Mouse (Mus musculus): ENCODE measurements around the gene Ptrh1.

Ptrh1 gene

DNA sequence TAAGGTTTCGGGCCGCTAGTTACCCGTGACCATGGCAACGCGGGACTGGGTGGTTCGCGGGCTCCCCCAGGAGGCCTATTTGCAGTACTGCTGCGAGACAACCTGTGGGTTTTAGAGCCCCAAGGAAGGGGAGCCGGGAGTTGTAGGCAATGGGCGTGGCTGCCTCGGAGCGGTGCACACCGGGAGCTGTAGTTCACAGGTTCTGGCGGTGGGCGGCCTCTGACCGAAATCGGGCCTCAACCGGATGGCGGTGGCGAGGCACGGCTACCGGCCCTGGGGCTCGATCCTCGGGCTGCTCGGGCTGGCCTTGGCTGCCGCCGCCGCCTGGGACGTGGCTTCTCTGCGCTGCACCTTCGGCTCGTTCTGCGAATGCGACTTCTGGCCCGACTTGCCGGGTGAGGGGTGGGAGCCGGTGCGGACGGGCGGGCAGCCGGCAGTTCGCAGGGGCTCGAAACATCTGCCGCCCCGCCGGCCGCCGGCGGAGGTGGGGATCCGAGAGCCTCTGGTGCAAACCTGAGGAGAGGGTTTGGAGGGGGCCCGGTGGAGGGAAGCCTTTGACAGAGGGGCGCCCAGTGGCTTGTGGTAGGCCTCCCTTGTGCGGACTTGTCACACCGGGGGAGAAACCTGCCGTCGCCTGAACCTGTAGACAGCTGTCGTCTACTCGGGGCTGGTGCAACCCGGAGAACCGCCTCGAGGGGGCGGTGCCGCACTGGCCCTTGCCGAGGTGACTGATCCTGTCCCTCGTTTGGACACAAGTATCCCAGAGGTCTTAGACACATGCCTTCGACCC is 18.3 kb upstream of the Ptrh1 start, which contains the start of gene Tor2a:
Gene Tor2a (plus strand): TSS at position 179 of the 790 bp plus-strand sequence.
- peak; percentile 97 for DNase-seq (ENCODE audit: low spot score)

DNA sequence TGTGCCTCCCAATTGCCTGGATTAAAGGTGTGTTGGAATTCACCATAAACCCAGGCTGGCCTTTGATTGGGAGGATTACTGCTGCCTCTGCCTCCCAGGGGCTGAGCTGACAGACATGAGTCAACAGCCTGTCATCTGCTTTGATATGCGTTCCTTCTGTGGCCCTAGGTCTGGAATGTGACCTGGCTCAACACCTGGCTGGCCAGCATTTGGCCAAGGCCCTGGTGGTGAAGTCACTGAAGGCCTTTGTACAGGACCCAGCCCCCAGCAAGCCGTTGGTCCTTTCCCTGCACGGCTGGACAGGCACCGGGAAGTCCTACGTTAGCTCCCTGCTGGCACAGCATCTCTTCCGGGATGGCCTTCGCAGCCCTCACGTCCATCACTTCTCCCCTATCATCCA is 17.1 kb upstream of the Ptrh1 start:
- DNase-seq (ENCODE audit: low spot score): no peak

DNA sequence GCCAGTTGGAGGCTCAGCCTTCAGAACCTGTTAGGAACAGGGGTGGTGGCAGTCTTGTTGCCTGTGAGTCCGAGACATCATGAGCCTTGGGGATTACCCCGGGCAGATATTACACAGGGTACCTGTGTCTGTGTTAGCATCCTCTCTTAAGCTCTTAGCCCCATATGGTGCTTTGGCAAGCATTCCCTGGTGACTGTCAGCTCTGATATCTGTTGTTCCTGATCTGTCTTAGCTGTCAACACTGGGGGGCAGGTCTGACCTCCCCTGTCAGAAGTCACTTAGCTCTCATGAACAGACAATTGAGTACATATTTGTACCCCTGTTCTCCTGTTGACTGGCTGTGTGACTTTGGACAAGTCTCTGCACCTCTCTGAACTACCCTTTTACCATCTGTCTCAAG is 16.6 kb upstream of the Ptrh1 start:
- no peak for DNase-seq (ENCODE audit: low spot score)

DNA sequence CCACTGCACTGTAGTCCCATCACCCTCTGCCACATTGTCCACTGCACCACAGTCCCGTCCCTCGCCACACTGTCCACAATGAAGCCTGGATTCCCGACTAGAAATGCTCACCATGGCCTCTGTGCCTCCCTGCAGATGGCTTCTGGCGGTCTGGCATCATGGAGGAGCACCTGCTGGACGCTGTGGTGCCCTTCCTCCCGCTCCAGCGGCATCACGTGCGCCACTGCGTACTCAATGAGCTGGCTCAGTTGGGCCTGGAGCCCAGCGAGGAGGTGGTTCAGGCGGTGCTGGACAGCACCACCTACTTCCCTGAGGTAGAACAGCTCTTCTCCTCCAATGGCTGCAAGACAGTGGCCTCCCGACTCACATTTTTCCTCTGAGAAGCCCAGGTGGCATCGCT is 14.2 kb upstream of the Ptrh1 start:
- DNase-seq (ENCODE audit: low spot score): no peak

DNA sequence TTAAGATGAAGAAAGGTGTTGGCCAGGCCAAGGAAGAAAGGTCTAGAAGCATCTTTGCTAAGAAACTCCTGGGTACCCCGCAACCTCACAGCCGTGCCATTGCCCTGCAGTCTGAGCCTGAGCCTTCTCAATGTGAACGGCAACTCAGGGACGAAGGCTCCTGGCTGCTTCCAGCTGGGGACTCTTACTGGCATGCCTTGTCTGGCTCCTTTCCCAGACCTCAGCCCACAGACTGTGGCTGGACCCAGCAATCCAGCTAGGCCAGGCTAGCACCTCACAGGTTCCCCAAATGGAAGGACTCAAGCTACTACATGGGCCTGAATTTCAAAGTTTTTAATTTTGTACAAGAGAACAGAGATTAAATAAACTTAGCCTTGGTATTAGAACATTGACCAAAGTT is 13.7 kb upstream of the Ptrh1 start:
- DNase-seq (ENCODE audit: low spot score): no peak

DNA sequence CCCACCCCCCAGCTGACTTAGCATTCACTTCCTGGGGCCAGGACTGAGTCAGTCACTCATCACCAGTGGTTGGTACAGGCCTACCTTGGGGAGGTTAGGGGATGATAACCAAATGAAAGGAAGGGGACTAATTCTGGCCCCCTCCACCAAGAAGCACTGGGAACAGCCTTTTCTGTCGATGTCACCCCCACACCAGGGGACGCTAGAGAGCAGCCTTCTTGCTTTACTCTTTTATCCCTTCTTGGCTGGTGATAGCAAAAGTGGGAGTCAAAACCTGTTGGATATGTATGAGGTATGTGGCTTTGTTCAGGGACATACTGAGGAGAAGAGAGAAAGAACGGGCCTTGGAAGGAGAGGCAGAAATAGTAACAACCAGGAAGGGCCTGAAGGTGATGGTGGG is 12.2 kb upstream of the Ptrh1 start:
- DNase-seq (ENCODE audit: low spot score): no peak

DNA sequence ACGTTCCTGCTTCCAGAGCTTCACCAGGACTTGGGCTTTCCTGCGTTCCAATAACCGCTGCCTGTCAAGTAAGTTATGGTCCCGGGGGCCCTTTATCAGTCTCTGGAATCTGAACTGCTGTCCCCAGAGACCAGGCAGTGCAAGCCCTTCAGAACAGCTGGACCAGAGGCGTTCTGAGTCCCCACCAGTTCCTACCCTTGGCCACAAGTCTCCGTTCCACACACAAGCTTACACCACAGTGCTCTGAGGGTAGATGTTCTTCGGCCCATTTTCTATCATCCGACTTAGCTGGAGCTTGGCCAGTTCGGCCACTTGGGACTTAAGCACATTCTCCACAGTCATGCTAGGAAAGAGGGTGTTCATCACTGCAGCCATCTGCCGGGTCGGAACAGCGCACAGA is 8.3 kb upstream of the Ptrh1 start:
- DNase-seq (ENCODE audit: low spot score): no peak

DNA sequence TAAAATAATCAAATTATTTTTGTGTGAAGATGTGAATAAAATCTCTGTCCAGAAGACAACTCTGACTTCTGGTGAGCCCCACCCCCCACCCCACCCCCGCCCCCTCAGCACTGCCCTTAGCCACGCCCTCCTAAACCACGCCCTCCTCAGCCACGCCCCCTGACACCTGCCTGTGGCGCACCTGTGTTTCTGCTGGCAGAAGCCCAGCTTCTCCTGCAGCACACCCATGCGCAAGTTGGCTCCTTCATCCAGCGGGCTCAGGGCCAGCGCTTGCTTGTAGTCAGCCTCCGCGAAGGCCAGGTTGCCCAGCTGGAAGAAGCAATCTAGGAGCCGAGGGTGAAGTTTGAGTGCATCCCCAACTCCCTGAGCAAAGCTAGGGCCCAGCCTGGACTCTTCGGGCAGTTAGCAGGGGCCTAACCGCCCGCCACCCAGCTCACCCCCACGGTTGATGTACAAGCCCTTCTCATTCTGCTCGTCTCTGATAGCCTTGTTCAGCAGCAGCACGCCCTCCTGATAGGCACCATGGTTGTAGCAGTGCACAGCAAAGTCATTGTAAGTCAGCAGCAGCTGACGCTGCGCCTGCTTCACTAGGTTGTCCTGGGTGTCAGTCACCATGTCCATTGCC is 6.8 kb upstream of the Ptrh1 start:
- DNase-seq (ENCODE audit: low spot score): peak; percentile 52

DNA sequence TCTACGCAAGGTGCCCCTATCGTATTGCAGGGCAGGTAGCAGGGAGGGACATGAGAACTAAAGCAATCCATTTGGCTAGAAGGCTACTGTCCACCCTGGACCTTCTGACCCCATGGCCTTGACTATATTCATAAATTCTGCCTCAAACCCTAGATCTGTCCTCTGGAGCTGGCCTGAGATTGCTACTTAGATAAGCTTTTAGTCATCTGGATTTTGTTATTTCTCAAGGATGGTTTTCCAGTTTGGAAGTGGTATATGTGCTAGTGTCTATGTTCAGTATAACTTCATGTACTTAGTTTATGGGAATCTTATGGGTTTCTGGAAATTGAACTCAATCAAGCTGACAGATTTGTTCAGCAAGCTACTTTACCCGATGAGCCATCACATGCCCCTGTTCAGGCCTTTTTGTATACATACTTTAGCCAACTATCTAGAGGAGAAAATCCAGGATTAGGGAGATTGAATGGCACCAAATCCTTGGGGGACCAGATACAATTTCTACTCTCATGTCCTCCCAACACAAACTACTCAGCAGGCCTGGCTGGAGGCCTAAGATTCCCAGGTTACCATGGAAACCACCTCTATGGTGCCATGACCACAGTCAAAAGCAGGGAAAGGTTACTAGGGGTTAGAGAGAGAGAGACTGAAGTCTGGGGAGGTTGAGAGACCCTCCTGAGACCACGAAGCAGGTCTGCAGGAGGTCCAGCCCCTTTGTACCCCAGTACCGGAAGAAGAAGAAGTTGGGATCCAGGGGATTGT is 6.1 kb upstream of the Ptrh1 start:
- DNase-seq (ENCODE audit: low spot score): no peak

DNA sequence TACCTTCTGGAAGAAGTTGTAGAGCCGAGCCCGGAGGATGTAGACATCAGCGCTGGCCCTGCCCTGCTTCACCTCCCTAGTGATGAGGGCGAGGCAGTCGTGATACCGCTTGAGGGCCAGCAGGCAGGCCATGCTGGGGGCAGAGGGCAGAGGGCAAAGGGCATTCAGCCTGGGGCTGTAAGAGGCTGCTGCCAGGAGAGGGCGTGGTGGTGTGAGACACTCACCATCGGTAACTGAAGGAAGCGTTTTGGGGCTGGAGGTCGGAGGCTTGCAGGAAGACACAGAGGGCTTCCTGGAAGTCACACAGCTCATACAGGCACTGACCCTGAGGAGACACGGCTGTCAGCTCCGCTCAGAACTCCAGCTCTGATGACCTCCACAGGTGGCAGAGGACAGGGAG is 3.7 kb upstream of the Ptrh1 start:
- no peak for DNase-seq (ENCODE audit: low spot score)

DNA sequence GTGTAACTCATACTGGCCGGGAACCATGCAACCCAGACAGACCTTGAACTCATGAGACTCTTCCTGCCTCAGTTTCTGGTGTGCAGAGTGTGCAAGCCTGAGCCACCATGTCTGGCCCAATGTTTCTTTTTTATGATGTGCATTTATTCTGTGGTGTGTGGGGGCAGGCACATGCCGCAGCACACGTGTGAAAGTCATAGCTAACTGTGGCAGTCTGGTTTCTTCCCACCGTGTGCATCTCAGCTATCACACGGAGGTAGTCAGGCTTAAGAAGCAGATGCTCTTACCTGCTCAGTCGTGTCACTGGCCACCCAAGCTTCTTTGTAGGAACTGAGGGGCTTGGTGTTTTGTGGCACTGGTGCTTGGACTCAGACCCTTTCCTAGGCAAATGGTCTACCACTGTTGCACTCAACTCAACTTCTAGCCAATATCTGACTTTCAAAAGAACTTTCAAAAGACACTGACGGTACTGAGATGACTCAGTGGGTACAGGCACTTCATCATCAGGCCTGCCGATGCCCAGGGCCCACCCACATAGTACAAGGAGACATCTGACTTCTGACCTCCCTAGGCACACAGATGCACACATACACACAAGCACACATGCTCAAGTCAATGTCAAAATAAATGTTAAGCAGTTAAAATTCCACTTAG is 2.8 kb upstream of the Ptrh1 start:
- DNase-seq (ENCODE audit: low spot score): no peak

DNA sequence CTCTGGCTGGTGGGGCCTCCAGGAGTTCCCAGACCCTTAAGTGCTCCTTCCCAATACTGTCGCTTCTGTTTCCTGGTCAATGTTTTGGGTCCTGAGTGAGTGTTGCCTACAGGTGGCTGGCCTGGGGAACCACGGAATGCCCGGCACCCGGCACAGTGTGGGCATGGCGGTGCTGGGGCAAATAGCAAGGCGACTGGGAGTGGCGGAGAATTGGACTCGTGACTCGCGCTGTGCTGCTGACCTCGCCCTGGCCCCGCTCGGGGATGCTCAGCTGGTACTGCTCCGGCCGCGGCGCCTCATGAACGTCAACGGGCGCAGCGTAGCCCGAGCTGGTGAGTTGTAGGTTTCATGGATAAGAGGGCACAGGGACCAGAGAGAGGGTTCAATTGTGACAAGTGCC is 606 bp downstream of the Ptrh1 start:
- DNase-seq (ENCODE audit: low spot score): peak; percentile 38

DNA sequence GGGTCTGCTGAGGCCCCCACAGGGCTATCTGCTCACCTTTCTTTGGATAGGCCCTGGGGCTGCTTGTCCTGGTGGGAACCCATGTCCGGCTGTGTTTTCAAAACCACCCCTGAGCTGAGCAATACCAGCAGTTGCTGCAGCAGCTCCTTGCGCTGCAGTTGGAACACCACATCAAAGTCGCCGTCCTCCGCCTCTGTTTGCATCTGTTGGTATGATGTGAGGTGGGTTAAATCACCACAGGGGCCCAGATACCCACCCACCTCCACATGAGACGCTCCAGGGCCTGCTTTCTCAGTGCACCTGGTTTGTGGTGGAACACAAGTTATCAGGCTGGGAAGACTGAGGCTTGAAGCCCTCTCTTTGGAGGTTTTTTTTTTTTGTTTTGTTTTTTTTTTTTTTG is 2.5 kb downstream of the Ptrh1 start:
- no peak for DNase-seq (ENCODE audit: low spot score)

DNA sequence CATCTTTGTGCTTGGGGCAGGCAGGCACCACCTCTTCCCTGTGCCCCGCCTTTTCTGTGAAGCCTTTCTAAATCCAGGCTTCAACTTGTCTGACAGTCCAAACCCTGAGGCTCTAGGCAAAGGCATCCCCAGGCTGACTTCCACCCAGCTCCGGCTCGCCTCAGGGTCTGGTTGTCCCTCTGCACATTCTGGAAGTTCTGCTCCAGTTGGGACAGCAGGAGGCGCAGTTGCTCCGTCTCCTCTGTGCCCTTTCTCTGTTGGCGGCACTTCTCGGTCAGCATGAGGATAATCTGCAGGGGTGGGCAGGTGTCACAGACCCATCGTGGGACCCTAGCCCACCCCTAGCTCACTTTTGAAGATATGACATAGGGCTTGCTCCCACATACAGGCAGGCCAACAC is 3.5 kb downstream of the Ptrh1 start:
- DNase-seq (ENCODE audit: low spot score): peak; percentile 70

DNA sequence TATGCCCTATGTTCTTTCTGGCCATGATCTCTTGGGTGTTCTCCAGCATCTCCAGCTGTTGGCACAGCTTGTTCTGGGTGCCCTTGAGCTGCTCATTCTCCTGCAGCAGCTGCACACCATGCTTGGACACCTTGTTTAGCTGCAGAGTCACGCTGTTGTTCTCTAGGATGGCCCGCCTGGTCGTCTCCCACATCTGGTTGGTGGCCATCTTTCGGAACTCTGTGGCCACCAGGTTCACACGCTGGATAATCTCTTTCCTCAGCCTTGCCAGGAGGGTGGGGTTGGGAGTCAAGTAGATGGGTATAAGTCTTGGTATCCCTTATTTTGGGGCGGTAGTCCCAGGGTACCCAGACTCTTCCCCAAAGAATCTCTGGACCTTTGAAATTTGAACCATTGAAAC is 4.1 kb downstream of the Ptrh1 start:
- no peak for DNase-seq (ENCODE audit: low spot score)

DNA sequence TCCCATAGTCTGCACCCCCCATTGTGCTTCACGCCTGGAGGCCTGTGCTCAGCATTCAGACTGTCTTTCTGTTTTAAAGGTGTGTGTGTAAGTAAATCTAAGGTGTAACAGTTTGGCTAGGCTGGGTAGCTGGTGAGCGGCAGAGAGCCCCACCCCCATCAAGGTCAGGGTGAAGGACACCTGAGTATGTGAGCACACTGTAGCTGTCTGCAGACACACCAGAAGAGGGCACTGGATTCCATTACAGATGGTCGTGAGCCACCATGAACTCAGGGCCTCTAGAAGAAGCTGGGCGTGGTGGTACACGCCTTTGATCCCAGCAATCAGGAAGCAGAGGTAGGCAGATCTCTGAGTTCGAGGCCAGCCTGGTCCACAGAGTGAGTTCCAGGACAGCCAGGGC is 6.1 kb downstream of the Ptrh1 start:
- no peak for DNase-seq (ENCODE audit: low spot score)

DNA sequence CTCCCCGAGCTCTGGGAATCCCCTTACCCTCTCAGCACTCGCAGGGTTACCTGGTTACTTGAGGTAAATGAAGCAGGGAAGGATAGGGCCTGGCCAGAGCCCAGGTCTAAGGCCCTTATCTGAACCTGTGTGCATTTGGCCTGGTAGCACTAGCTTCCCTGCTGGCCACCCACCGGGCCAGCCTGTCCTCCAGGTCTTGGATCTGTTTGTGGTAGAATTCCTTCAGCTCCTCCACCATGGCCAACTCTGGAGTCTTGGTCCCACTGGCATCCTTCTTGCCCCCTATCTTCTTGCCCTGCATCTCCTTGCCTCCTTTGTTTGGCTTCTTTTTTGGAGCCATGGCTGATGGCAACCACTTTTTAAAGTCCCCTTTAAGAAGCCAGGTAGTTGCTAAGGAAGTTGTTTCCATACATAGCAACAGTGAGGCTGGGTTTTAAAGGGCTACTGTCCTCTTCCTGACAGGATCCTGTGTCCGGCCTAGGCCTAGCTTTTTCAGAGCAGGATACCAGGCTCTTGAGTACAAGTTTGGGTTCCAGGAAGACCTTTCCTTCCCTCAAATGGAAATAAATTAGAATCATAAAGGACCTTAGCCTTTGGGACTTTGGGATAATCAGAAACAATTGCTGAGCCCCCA is 8.6 kb downstream of the Ptrh1 start, which contains the start of gene Cfap157:
Gene Cfap157 (minus strand): TSS at position 381 of the 634 bp plus-strand sequence.
- no peak for DNase-seq (ENCODE audit: low spot score)

DNA sequence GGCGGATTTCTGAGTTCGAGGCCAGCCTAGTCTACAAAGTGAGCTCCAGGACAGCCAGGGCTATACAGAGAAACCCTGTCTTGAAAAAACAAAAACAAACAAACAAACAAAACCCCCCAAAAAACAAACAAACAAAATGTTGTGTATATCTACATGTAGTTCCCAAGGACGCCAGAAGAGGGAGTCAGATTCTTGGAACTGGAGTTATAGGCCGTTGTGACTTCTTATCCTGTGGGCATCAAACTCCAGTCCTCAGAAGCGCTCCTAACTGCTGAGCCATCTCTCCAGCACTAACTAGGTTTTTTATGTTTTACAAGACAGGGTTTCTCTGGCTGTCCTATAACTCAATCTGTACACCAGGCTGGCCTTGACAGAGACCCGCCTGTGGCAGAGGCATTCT is 11.6 kb downstream of the Ptrh1 start:
- no peak for DNase-seq (ENCODE audit: low spot score)

DNA sequence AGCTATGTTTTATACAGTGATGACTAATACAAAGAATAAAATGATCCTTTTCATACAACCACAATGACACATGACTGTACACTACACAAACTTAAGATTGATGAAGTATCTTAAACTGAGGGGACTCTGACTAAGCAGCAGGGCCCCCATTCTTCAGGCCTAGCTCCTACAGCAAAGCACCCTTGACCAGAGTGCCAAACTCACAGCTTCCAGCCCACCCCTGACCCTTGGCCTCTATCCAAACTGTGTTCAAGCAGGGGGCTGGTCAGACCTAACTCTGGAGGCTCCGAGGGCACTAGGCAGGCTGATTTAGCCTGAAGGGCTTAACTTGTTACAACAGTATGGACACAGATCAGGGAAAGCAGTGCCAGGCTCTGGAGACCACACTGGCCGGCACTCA is 13.0 kb downstream of the Ptrh1 start:
- no peak for DNase-seq (ENCODE audit: low spot score)

DNA sequence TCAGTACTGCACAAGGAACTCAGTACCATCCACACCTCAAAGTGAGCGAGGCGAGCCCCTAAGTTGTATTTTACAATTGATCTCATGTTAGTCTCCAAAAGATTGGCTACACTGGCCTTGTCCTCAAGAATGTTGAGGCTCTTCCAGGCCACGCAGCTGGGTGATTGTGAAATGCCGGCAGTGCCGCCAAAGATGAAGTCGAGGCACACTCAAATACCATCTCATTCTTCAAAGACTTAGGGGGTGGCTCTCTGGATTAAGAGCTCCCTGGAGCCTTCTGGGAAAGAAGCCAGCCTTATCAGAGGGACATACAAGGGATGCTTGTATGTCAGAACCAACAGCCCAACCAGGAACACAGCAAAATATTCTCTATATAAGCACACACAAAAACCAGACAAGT is 15.7 kb downstream of the Ptrh1 start:
- DNase-seq (ENCODE audit: low spot score): peak; percentile 29

DNA sequence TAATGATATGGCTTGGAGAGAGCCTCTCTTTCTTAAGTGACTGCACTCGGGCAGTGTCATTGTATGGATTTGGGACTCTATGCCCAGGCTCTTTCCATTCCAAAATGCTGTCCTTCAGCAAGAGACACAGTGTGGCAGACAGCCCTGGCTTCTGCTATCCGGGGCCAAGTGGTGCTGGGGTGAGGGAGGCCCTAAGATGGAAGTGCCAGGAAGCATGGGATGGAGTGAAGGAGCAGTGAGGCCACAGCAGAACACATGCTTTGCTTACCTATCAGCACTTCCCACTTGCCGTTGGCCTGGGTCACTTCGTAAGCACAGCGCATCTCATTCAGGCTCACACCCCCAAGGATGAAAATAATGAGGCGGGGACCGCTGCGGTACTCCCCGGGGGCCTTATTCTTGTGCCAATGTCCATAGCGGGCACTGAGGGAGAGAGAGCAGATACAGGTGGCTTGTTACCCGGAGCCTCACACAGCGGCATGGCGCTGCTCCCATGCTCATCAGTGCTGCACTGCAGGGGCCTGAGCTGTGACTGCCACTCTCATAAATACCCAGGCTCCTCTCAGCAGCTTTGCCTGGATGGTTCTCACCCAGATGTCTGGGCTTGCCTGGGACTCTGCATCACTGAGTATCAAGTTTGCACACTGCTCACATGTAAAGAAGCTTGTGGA is 20.3 kb downstream of the Ptrh1 start:
- DNase-seq (ENCODE audit: low spot score): no peak

All from ovary, postnatal 36 days (tissue).